Mouse (Mus musculus) ES-CJ7 (cell line): ENCODE results near the gene Med13.

Experiments used
- DNase-seq: peaks from one replicate; pipeline ENCODE4 v3.0.0; 2011; ENCODE audit warnings: low read depth, low spot score

Gene Med13

GRCm38 (mm10) chr11:86356854-86357788 is at the start of gene Med13:
TSS of gene Med13 (minus strand) at chr11:86357602.
- DNase-seq, result peak; percentile 39

- no peak for DNase-seq
Observed at GRCm38 (mm10) chr11:86404590-86404989, 47.2 kb upstream of the Med13 start.

GRCm38 (mm10) chr11:86403845-86404244 is 46.4 kb upstream of the Med13 start:
- no peak for DNase-seq

GRCm38 (mm10) chr11:86399241-86400107 is 42.1 kb upstream of the Med13 start:
- no peak for DNase-seq

GRCm38 (mm10) chr11:86396950-86397594 is 39.7 kb upstream of the Med13 start:
- DNase-seq, result no peak

- no peak for DNase-seq
Observed at GRCm38 (mm10) chr11:86396518-86396917, 39.1 kb upstream of the Med13 start.

- peak; percentile 29 for DNase-seq
Observed at GRCm38 (mm10) chr11:86395513-86396125, 38.2 kb upstream of the Med13 start.

GRCm38 (mm10) chr11:86395100-86395499 is 37.7 kb upstream of the Med13 start:
- DNase-seq, result no peak

- DNase-seq, result no peak
Observed at GRCm38 (mm10) chr11:86391687-86392086, 34.3 kb upstream of the Med13 start.

GRCm38 (mm10) chr11:86390308-86390707 is 32.9 kb upstream of the Med13 start:
- DNase-seq, result no peak

GRCm38 (mm10) chr11:86389506-86389905 is 32.1 kb upstream of the Med13 start:
- no peak for DNase-seq

- DNase-seq, result no peak
Observed at GRCm38 (mm10) chr11:86388821-86389480, 31.5 kb upstream of the Med13 start.

- no peak for DNase-seq
Observed at GRCm38 (mm10) chr11:86387121-86387893, 29.9 kb upstream of the Med13 start.

- no peak for DNase-seq
Observed at GRCm38 (mm10) chr11:86386576-86386975, 29.2 kb upstream of the Med13 start.

- DNase-seq, result no peak
Observed at GRCm38 (mm10) chr11:86385710-86386282, 28.4 kb upstream of the Med13 start.

- no peak for DNase-seq
Observed at GRCm38 (mm10) chr11:86384141-86384540, 26.7 kb upstream of the Med13 start.

- DNase-seq, result no peak
Observed at GRCm38 (mm10) chr11:86382520-86383157, 25.2 kb upstream of the Med13 start.

GRCm38 (mm10) chr11:86381478-86382091 is 24.2 kb upstream of the Med13 start:
- DNase-seq, result no peak
